Mouse (Mus musculus) G1E (cell line): ENCODE measurements around the gene Ipo8.

Source experiments
- CTCF ChIP-seq: IDR thresholded peaks from 2 replicates; pipeline ENCODE4 v1.5.1; 2012; ENCODE audit warnings: low read depth, low read length, inconsistent platforms, mixed read lengths
- GATA1 ChIP-seq: IDR thresholded peaks from 2 replicates; pipeline ENCODE4 v1.6.1; 2012; ENCODE audit warnings: borderline replicate concordance, low read length, inconsistent platforms, mixed read lengths
- GATA2 ChIP-seq: IDR thresholded peaks from 2 replicates; pipeline ENCODE4 v1.6.1; 2012; ENCODE audit warnings: low read depth, low read length, inconsistent platforms, borderline replicate concordance

DNA sequence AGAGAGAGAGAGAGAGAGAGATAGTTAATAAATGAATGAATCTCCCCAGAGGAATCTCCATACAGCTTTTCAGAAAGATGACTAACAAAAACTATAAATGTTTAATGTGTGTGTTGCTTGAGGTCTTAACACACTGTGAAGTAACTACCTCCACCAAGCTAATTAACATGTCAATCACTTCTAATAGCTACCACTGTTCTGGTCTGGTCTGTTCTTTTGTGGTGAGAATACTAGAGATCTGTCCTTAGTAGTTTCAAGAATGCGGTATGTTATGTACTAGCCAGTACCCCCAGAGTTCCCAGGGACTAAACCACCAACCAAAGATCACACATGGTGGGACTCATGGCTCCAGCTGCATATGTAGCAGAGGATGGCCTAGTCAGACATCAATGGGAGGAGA lies 74.7 kb downstream of the Ipo8 start:
- no peak for TF ChIP-seq CTCF
- no peak for TF ChIP-seq GATA2
- TF ChIP-seq GATA1 = no peak
